Mouse (Mus musculus) hindbrain, embryonic 11.5 days (tissue): ENCODE results near the gene Cpne6. TPM values are rescaled to one million over a fixed set of nuclear protein-coding genes. Genes with fewer than 3 reads are reported as not detected.

Experiments used
- ATAC-seq: fragments of 200-750 bp; cut with Nextera tagmentation; 2 replicates; pipeline ENCODE4 v1.8.0; 2017; ENCODE audit warnings: mild to moderate bottlenecking, moderate TSS enrichment, moderate library complexity; ENCODE audit not compliant: low FRiP score
- DNase-seq: peaks from one replicate; pipeline ENCODE4 v3.0.0-alpha.2; 2015; ENCODE audit warnings: low spot score
- H3K27ac ChIP-seq: fragments of 300-500 bp; sonication (generic); 2 replicates; pipeline ENCODE4 v1.5.1; 2014; ENCODE audit warnings: mild to moderate bottlenecking, low read depth, low read length
- H3K27me3 ChIP-seq: fragments of 300-500 bp; sonication (generic); 2 replicates; pipeline ENCODE4 v1.6.1; 2014; ENCODE audit warnings: mild to moderate bottlenecking, low read length, moderate library complexity, mixed read lengths; ENCODE audit not compliant: control insufficient read depth, insufficient read depth
- H3K36me3 ChIP-seq: fragments of 300-500 bp; sonication (generic); 2 replicates; pipeline ENCODE4 v1.6.1; 2014; ENCODE audit warnings: mild to moderate bottlenecking, low read length, moderate library complexity, mixed read lengths; ENCODE audit not compliant: control insufficient read depth, insufficient read depth
- H3K4me1 ChIP-seq: fragments of 300-500 bp; sonication (generic); replicated peaks from 2 replicates; pipeline ENCODE4 v1.6.1; 2014; ENCODE audit warnings: low read length, mixed read lengths; ENCODE audit not compliant: control insufficient read depth, insufficient read depth
- H3K4me2 ChIP-seq: fragments of 300-500 bp; sonication (generic); replicated peaks from 2 replicates; pipeline ENCODE4 v1.6.1; 2014; ENCODE audit warnings: mild to moderate bottlenecking, low read depth, low read length
- H3K4me3 ChIP-seq: fragments of 300-500 bp; sonication (generic); 2 replicates; pipeline ENCODE4 v1.5.1; 2014; ENCODE audit warnings: low read depth, low read length
- H3K9ac ChIP-seq: fragments of 300-500 bp; sonication (generic); 2 replicates; pipeline ENCODE4 v1.6.1; 2014; ENCODE audit warnings: low read depth, low read length
- H3K9me3 ChIP-seq: fragments of 300-500 bp; sonication (generic); 2 replicates; pipeline ENCODE4 v1.6.1; 2016; ENCODE audit warnings: low read length; ENCODE audit not compliant: control insufficient read depth
- WGBS: fragments of 180-500 bp; shearing (Covaris S2); extraction: QIAGEN DNeasy Blood & Tissue Kit; methylation state at CpG from one replicate; pipeline ENCODE4 v1.1.7; 2014; 5-methylcytosine and 5-hydroxymethylcytosine counted together
- polyA plus RNA-seq: library from polyadenylated mRNA; unstranded; fragments of >200 nt; fragmentation: Nextera tagmentation; extraction: Ambion mirVana; gene quantifications from 2 replicates; pipeline ENCODE4 v1.2.1, GENCODE M21; 2014

The Cpne6 gene
- polyA plus RNA-seq, 1 experiment from 2014 or later = 1.3 TPM

DNA sequence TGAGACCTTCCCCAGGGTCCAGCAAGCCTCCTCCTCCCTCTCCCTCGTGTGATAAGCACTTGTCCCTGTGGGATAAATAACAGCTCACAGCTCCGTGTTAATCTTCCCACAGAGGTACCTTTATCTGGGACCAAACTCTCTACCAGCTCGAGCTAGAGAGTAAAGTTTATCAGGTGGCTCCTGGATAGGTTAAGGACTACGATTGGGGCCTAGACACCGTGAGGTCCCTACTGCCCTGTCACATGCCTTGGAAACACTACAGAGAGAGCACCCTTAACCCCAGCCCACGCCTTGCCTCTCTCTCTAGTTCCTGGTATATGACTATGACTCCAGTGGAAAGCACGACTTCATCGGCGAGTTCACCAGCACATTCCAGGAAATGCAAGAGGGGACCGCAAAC is 3.7 kb downstream of the Cpne6 start:
- ATAC-seq = no peak
- Histone ChIP-seq H3K36me3 (no peaks in the 10 kb centered on the region), H3K9ac (no peak overlapping the region), H3K4me3 (no peak overlapping the region), H3K27me3 (no peaks in the 10 kb centered on the region), H3K27ac (no peak overlapping the region), H3K4me1 (no peaks in the 10 kb centered on the region), H3K4me2 (no peak overlapping the region), H3K9me3 (no peaks in the 10 kb centered on the region)
- 72% methylated on average over 10 of the region's 10 CpGs for WGBS
- DNase-seq = no peak

DNA sequence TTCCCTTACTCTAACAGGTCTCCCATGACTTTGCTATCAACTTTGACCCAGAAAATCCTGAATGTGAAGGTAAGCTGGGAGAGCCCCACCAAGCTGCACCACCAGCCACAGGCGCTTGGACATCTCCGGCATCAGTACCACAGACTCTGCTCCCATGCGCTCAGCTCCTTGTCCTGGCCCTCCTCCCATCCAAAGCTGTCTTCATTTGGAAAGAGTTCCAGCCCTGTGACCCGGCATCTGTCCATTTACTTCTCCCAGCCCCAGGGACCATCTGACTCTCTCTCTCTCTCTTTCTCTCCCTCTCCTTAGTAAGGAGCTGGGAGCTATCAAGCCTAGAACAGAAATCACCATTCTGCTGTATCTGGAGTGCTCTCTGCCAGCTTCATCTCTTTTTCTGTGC is 5.6 kb downstream of the Cpne6 start:
- H3K9ac ChIP-seq = no peak overlapping the region
- H3K27ac ChIP-seq = no peak overlapping the region
- WGBS = 94% methylated on average over 4 of the region's 4 CpGs
- H3K36me3 ChIP-seq = no peaks in the 10 kb centered on the region
- no peak for ATAC-seq
- no peak for DNase-seq
- H3K27me3 ChIP-seq = 0 out of 2 replicates have a peak, but pooled peaks cover 7% of the 10 kb centered on the region
- H3K4me3 ChIP-seq = no peak overlapping the region
- no peaks in the 10 kb centered on the region for H3K4me1 ChIP-seq
- no peak overlapping the region for H3K4me2 ChIP-seq
- no peaks in the 10 kb centered on the region for H3K9me3 ChIP-seq

DNA sequence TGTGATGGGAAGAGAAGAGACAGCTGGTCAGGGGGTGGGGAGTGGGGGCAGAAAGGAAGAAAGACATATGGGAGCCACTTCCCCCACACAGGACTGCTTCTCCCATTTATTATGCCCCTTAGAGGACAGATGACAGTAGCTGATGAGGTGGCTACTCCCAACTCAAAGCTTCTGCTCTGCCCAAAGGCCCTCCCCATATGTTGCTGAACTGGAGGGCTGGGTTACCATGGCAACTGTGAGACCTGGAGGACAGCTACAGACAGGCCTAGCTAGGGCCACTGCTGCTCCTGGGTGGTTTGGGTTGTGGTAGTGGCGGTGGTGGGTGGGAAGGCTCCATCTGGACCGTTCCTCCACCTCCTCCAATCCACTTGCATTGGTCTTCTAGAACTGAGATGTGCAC is 8.7 kb downstream of the Cpne6 start:
- H3K27ac ChIP-seq = peak overlapping the region; percentile 27

DNA sequence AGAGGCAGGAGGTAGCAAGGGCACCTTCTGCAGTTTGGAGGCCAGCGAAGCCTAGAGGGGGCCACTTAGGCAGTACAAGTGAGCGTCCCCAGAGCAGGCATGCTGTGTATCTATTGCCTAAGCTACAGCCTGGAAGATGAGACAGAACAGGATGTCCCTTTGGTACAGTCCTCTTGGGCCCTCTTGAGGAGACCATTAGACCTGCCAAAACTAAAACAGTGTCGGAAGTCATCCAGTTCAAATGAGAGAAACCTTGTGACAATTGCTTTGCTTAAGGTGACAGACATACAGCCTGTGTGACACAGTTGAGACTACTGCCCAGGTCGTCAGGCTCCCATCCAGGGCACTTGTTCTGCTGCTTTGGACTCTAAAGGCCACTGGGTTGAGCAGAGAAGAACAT is 9.4 kb downstream of the Cpne6 start:
- Histone ChIP-seq H3K4me1 (no peaks in the 10 kb centered on the region), H3K36me3 (no peaks in the 10 kb centered on the region), H3K27me3 (peaks cover 11% of the 10 kb centered on the region; the same call in 1 of the 2 replicates), H3K4me3 (no peak overlapping the region), H3K9ac (no peak overlapping the region), H3K9me3 (no peaks in the 10 kb centered on the region), H3K4me2 (no peak overlapping the region), H3K27ac (peak overlapping the region; percentile 27)
- 50% methylated on average over 4 of the region's 4 CpGs for WGBS
- peak; percentile 23 for DNase-seq
- no peak for ATAC-seq

More for the DNA sequence above, 8.7 kb downstream of the Cpne6 start:
- Histone ChIP-seq H3K9me3 (no peaks in the 10 kb centered on the region), H3K4me1 (no peaks in the 10 kb centered on the region), H3K27me3 (peaks cover 11% of the 10 kb centered on the region; the same call in 1 of the 2 replicates), H3K9ac (no peak overlapping the region), H3K36me3 (no peaks in the 10 kb centered on the region), H3K4me3 (no peak overlapping the region), H3K4me2 (no peak overlapping the region)
- WGBS = 24% methylated on average over 2 of the region's 2 CpGs
- ATAC-seq = peak; percentile 85
- DNase-seq = peak; percentile 70

DNA sequence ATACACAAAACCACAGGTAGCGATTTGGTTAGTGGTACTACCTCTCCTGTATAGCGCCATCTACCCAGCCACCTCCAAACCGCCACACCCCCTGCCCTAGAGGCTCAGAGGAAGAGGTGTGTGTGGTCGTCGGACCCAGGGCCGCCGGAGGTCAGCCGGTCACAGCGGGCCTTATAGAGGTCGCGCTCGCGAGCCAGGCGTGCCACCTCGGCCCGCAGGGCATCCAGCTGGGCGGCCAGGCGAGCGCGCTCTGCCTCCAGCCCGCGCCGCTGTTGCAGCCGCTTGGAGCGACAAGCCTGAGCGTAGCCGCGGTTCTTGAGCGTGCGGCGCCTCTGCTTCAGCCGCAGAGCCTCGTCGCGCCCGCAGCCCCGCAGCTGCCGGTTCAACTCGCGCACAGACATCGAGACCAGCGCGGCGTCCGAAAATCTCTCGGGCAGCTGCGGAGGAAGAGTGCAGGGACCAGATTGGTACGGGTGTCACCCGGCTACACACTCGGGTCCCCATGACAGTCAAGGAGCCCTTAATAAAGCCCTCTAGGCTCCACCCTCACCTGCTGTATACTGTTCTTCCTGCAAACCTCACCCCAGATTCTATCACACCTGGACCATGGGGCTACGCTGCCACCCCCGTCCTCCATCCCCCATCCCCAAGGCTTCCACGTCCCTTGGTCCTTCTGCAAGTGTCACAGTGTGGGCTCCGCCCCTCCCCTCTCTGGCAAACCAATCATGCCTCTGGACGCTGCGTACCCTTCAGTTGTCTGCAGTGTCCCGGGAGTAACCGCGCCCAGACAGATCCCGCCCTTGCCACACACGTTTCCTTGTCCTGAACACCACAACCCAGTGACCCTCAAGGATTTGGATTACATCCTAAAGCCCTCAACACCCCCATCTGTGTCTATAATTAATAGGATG is 10.5 kb downstream of the Cpne6 start:
- Histone ChIP-seq H3K27ac (peak overlapping the region; percentile 61; the same call in 1 of the 2 replicates), H3K36me3 (no peaks in the 10 kb centered on the region), H3K4me1 (no peaks in the 10 kb centered on the region), H3K9me3 (no peaks in the 10 kb centered on the region), H3K4me2 (peak overlapping the region; percentile 93), H3K4me3 (peak overlapping the region; percentile 52), H3K27me3 (peaks cover 11% of the 10 kb centered on the region; the same call in 1 of the 2 replicates), H3K9ac (peak overlapping the region; percentile 57)
- WGBS = under 1% methylated on average over 61 of the region's 61 CpGs
- DNase-seq (peak; percentile 65), ATAC-seq (peak; percentile 71)

GRCm38 (mm10) chr14:55524062-55524461 is 13.8 kb downstream of the Cpne6 start:
- DNase-seq (no peak), ATAC-seq (no peak)
- no peaks in the 10 kb centered on the region for H3K4me1 ChIP-seq
- no peak overlapping the region for H3K9ac ChIP-seq
- H3K27ac ChIP-seq = no peak overlapping the region
- H3K9me3 ChIP-seq = no peaks in the 10 kb centered on the region
- H3K36me3 ChIP-seq = no peaks in the 10 kb centered on the region
- H3K4me3 ChIP-seq = no peak overlapping the region
- no peak overlapping the region for H3K4me2 ChIP-seq
- WGBS = 62% methylated on average over 4 of the region's 4 CpGs
- H3K27me3 ChIP-seq = peaks cover 11% of the 10 kb centered on the region; the same call in 1 of the 2 replicates

- WGBS = 50% methylated on average over 8 of the region's 8 CpGs
- H3K27me3 ChIP-seq = peaks cover 8% of the 10 kb centered on the region; the same call in 1 of the 2 replicates
Measured at GRCm38 (mm10) chr14:55524785-55525184, 14.5 kb downstream of the Cpne6 start, which contains the start of gene Nrl. Nrl (minus strand) TSS chr14:55524981.

DNA sequence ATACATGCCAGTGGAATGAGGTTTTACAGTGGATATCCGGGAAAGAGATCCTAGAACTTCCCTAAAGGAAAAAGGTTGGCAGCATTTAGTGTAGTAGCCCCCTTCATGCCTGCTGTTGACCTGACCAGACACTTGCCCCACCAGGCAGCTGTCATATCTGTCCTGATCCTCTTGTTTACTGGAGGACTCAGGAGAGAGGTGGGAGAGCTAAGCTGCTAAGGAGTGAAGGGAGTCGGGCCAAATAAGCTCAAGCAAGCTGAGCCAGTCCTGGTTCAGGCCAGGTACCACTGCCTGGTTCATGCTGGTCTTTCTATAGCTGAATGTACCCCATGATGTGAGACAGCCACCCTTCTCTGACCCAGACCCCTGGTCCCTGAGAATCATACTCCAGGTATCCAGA is 16.4 kb downstream of the Cpne6 start:
- no peak for ATAC-seq
- H3K4me2 ChIP-seq = no peak overlapping the region
- no peaks in the 10 kb centered on the region for H3K36me3 ChIP-seq
- no peak overlapping the region for H3K27ac ChIP-seq
- 84% methylated on average over 2 of the region's 2 CpGs for WGBS
- DNase-seq = no peak
- H3K27me3 ChIP-seq = peaks cover 3% of the 10 kb centered on the region; the same call in 1 of the 2 replicates
- H3K4me1 ChIP-seq = no peaks in the 10 kb centered on the region
- H3K9ac ChIP-seq = no peak overlapping the region
- H3K9me3 ChIP-seq = no peaks in the 10 kb centered on the region
- no peak overlapping the region for H3K4me3 ChIP-seq

More at GRCm38 (mm10) chr14:55524785-55525184, 14.5 kb downstream of the Cpne6 start, which contains the start of gene Nrl:
- DNase-seq (no peak), ATAC-seq (no peak)
- Histone ChIP-seq H3K27ac (no peak within 1 kb of the TSS), H3K4me1 (no peaks in the 10 kb centered on the region), H3K9me3 (no peaks in the 10 kb centered on the region), H3K36me3 (no peaks in the 10 kb centered on the region), H3K4me3 (no peak within 1 kb of the TSS), H3K9ac (no peak within 1 kb of the TSS), H3K4me2 (no peak within 1 kb of the TSS)
